Mouse (Mus musculus): ENCODE measurements at regions not wholly inside any gene's neighbourhood (a gene's known extent, or its start where the extent isn't known, plus 50 kb on each side); places are given as distances from the start of the nearest gene placed in this dataset.

GRCm38 (mm10) chr9:41766533-41766920 lies 357.6 kb downstream of the Sorl1 start:
- Histone ChIP-seq H3K4me2 (replicated peaks; ENCODE audit: low read depth, low read length) (no peak overlapping the region), H3K27me3 (ENCODE audit: control insufficient read depth, insufficient read depth, low read length) (no peaks in the 10 kb centered on the region), H3K4me1 (ENCODE audit: control insufficient read depth, insufficient read depth, low read length) (0 out of 2 replicates have a peak, but pooled peaks cover 7% of the 10 kb centered on the region), H3K9ac (replicated peaks; ENCODE audit: low read depth, low read length) (no peak overlapping the region), H3K27ac (ENCODE audit: low read length) (peak overlapping the region; percentile 74), H3K9me3 (ENCODE audit: control insufficient read depth, low read depth, low read length) (no peaks in the 10 kb centered on the region), H3K4me3 (ENCODE audit: low read depth, low read length) (no peak overlapping the region), H3K36me3 (ENCODE audit: control insufficient read depth, insufficient read depth, low read length) (no peaks in the 10 kb centered on the region)
- 6% methylated on average over 4 of the region's 4 CpGs for WGBS
- ATAC-seq (ENCODE audit: insufficient number of reproducible peaks, insufficient read depth, low FRiP score, low read depth): peak; percentile 82; the same call in 1 of the 2 replicates

GRCm38 (mm10) chr9:41765816-41766532 lies 358.1 kb downstream of the Sorl1 start:
- Histone ChIP-seq H3K4me2 (replicated peaks; ENCODE audit: low read depth, low read length) (no peak overlapping the region), H3K9me3 (ENCODE audit: control insufficient read depth, low read depth, low read length) (no peaks in the 10 kb centered on the region), H3K27ac (ENCODE audit: low read length) (peak overlapping the region; percentile 74; the same call in 1 of the 2 replicates), H3K4me1 (ENCODE audit: control insufficient read depth, insufficient read depth, low read length) (0 out of 2 replicates have a peak, but pooled peaks cover 7% of the 10 kb centered on the region), H3K36me3 (ENCODE audit: control insufficient read depth, insufficient read depth, low read length) (no peaks in the 10 kb centered on the region), H3K4me3 (ENCODE audit: low read depth, low read length) (no peak overlapping the region), H3K27me3 (ENCODE audit: control insufficient read depth, insufficient read depth, low read length) (no peaks in the 10 kb centered on the region), H3K9ac (replicated peaks; ENCODE audit: low read depth, low read length) (no peak overlapping the region)
- ATAC-seq (ENCODE audit: insufficient number of reproducible peaks, insufficient read depth, low FRiP score, low read depth): peak; percentile 37; the same call in 1 of the 2 replicates
- 57% methylated on average over 6 of the region's 6 CpGs for WGBS

DNA sequence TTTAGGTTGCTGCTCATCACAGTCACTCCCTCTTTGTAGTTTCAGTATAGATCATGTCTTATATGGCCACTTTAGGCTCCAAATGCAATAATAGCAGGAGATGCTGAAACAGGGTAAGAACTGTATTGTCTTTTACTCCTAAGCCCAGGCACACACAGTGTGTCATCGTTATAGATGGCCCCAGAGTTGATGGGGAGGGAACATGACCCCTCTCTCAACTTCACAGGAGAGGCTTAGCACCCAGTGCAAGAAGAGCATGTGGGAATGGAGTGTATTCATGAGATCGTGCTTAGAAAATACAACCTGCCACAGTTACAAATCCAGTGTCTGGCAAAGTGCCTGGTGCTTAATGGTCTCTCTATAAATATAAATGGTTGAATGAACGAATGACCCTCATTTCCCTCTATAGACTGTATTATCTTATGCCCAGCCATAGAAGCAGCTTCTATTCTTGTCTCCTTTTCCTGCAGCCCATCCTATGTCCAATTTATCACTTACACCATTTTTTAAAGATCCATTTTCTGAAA lies 363.0 kb downstream of the Sorl1 start:
- no peak overlapping the region for H3K4me3 ChIP-seq (ENCODE audit: low read depth, low read length)
- H3K9ac ChIP-seq (replicated peaks; ENCODE audit: low read depth, low read length): no peak overlapping the region
- no peaks in the 10 kb centered on the region for H3K36me3 ChIP-seq (ENCODE audit: control insufficient read depth, insufficient read depth, low read length)
- ATAC-seq (ENCODE audit: insufficient number of reproducible peaks, insufficient read depth, low FRiP score, low read depth): 0 out of 2 replicates have a peak, but pooled peaks have one; percentile 28
- H3K4me1 ChIP-seq (ENCODE audit: control insufficient read depth, insufficient read depth, low read length): 0 out of 2 replicates have a peak, but pooled peaks cover 1% of the 10 kb centered on the region
- no peak overlapping the region for H3K4me2 ChIP-seq (replicated peaks; ENCODE audit: low read depth, low read length)
- 30% methylated on average over 3 of the region's 3 CpGs for WGBS
- H3K27me3 ChIP-seq (ENCODE audit: control insufficient read depth, insufficient read depth, low read length): no peaks in the 10 kb centered on the region
- H3K9me3 ChIP-seq (ENCODE audit: control insufficient read depth, low read depth, low read length): no peaks in the 10 kb centered on the region
- peak overlapping the region; percentile 44; the same call in 1 of the 2 replicates for H3K27ac ChIP-seq (ENCODE audit: low read length)

GRCm38 (mm10) chr9:41754434-41755002 lies 369.6 kb downstream of the Sorl1 start:
- H3K9ac ChIP-seq (replicated peaks; ENCODE audit: low read depth, low read length): no peak overlapping the region
- no peaks in the 10 kb centered on the region for H3K27me3 ChIP-seq (ENCODE audit: control insufficient read depth, insufficient read depth, low read length)
- ATAC-seq (ENCODE audit: insufficient number of reproducible peaks, insufficient read depth, low FRiP score, low read depth): no peak
- no peaks in the 10 kb centered on the region for H3K9me3 ChIP-seq (ENCODE audit: control insufficient read depth, low read depth, low read length)
- no peaks in the 10 kb centered on the region for H3K36me3 ChIP-seq (ENCODE audit: control insufficient read depth, insufficient read depth, low read length)
- no peaks in the 10 kb centered on the region for H3K4me1 ChIP-seq (ENCODE audit: control insufficient read depth, insufficient read depth, low read length)
- 71% methylated on average over 6 of the region's 6 CpGs for WGBS
- H3K4me2 ChIP-seq (replicated peaks; ENCODE audit: low read depth, low read length): no peak overlapping the region
- H3K4me3 ChIP-seq (ENCODE audit: low read depth, low read length): no peak overlapping the region
- H3K27ac ChIP-seq (ENCODE audit: low read length): no peak overlapping the region

DNA sequence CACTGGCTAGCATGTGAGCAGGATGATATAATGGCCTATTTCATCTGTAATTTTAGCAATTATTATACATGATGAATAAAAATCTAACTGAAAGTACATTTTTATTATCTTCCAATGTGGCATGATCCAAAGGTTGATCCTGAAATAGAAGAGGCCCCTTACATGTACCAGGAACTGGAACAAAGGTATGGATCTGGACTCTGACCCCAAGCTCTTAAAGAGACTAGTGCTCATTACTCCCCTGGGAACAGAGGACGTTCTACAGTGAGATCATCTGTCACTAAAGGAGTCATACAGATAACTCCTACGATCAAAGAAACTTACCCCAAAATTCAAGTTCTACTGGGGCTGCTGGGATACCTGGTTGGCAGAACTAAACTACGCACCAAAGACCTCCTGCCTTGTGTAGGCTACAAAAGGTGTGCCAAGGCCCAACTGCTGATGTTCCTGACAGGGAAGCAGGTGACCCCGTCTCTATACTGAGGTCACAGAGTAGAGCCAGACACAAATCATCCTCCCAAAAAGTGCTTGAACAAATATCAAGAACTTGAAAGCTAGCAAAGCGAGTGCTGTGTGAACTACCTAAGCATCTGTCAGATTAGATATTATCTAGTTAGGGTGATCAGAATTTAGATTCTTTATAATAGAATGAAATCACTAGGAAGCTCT lies 378.0 kb downstream of the Sorl1 start:
- no peaks in the 10 kb centered on the region for H3K36me3 ChIP-seq (ENCODE audit: control insufficient read depth, insufficient read depth, low read length)
- no peak for ATAC-seq (ENCODE audit: insufficient number of reproducible peaks, insufficient read depth, low FRiP score, low read depth)
- no peaks in the 10 kb centered on the region for H3K9me3 ChIP-seq (ENCODE audit: control insufficient read depth, low read depth, low read length)
- no peak overlapping the region for H3K4me2 ChIP-seq (replicated peaks; ENCODE audit: low read depth, low read length)
- no peak overlapping the region for H3K4me3 ChIP-seq (ENCODE audit: low read depth, low read length)
- 0 out of 2 replicates have a peak, but pooled peaks cover 2% of the 10 kb centered on the region for H3K4me1 ChIP-seq (ENCODE audit: control insufficient read depth, insufficient read depth, low read length)
- no peak overlapping the region for H3K27ac ChIP-seq (ENCODE audit: low read length)
- H3K9ac ChIP-seq (replicated peaks; ENCODE audit: low read depth, low read length): no peak overlapping the region
- H3K27me3 ChIP-seq (ENCODE audit: control insufficient read depth, insufficient read depth, low read length): no peaks in the 10 kb centered on the region
- 78% methylated on average over 5 of the region's 5 CpGs for WGBS

DNA sequence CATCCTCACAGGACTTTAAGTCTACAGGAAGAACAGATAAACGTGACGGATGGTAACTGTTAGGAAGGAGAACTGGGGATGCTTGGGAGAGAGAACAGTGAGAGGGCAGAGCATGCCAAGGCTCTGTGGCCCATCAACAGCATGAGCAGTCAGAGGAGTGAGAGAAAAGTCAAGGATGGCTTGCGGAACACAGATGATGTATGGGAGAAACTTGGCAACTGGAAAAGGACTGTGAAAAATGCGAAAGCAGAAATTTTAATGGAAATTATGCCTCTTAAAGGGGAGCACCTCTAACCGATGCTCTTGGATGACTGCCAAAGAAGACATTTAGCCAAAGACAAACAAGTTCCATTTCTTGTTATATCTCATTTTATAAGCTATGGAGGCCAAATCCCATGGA lies 382.6 kb downstream of the Sorl1 start:
- 27% methylated on average over 5 of the region's 5 CpGs for WGBS
- H3K36me3 ChIP-seq (ENCODE audit: control insufficient read depth, insufficient read depth, low read length): no peaks in the 10 kb centered on the region
- no peak overlapping the region for H3K4me3 ChIP-seq (ENCODE audit: low read depth, low read length)
- ATAC-seq (ENCODE audit: insufficient number of reproducible peaks, insufficient read depth, low FRiP score, low read depth): peak; percentile 46; the same call in 1 of the 2 replicates
- H3K9me3 ChIP-seq (ENCODE audit: control insufficient read depth, low read depth, low read length): no peaks in the 10 kb centered on the region
- H3K9ac ChIP-seq (replicated peaks; ENCODE audit: low read depth, low read length): no peak overlapping the region
- H3K27ac ChIP-seq (ENCODE audit: low read length): peak overlapping the region; percentile 22; the same call in 1 of the 2 replicates
- no peaks in the 10 kb centered on the region for H3K27me3 ChIP-seq (ENCODE audit: control insufficient read depth, insufficient read depth, low read length)
- H3K4me2 ChIP-seq (replicated peaks; ENCODE audit: low read depth, low read length): no peak overlapping the region
- H3K4me1 ChIP-seq (ENCODE audit: control insufficient read depth, insufficient read depth, low read length): peaks cover 10% of the 10 kb centered on the region; the same call in 1 of the 2 replicates

- no peaks in the 10 kb centered on the region for H3K36me3 ChIP-seq (ENCODE audit: control insufficient read depth, insufficient read depth, low read length)
- ATAC-seq (ENCODE audit: insufficient number of reproducible peaks, insufficient read depth, low FRiP score, low read depth): no peak
Observed at GRCm38 (mm10) chr9:41740536-41740935, 383.6 kb downstream of the Sorl1 start.

GRCm38 (mm10) chr9:41737671-41738070 lies 386.4 kb downstream of the Sorl1 start:
- WGBS: 78% methylated on average over 6 of the region's 6 CpGs
- no peak overlapping the region for H3K27ac ChIP-seq (ENCODE audit: low read length)
- ATAC-seq (ENCODE audit: insufficient number of reproducible peaks, insufficient read depth, low FRiP score, low read depth): no peak

More at GRCm38 (mm10) chr9:41740536-41740935, 383.6 kb downstream of the Sorl1 start:
- Histone ChIP-seq H3K4me2 (replicated peaks; ENCODE audit: low read depth, low read length) (no peak overlapping the region), H3K27me3 (ENCODE audit: control insufficient read depth, insufficient read depth, low read length) (no peaks in the 10 kb centered on the region), H3K9me3 (ENCODE audit: control insufficient read depth, low read depth, low read length) (no peaks in the 10 kb centered on the region), H3K27ac (ENCODE audit: low read length) (no peak overlapping the region), H3K4me3 (ENCODE audit: low read depth, low read length) (no peak overlapping the region), H3K9ac (replicated peaks; ENCODE audit: low read depth, low read length) (no peak overlapping the region), H3K4me1 (ENCODE audit: control insufficient read depth, insufficient read depth, low read length) (peaks cover 10% of the 10 kb centered on the region; the same call in 1 of the 2 replicates)
- WGBS: 91% methylated on average over 8 of the region's 8 CpGs

More at GRCm38 (mm10) chr9:41737671-41738070, 386.4 kb downstream of the Sorl1 start:
- no peak overlapping the region for H3K4me3 ChIP-seq (ENCODE audit: low read depth, low read length)
- no peaks in the 10 kb centered on the region for H3K27me3 ChIP-seq (ENCODE audit: control insufficient read depth, insufficient read depth, low read length)
- H3K4me2 ChIP-seq (replicated peaks; ENCODE audit: low read depth, low read length): no peak overlapping the region
- H3K9ac ChIP-seq (replicated peaks; ENCODE audit: low read depth, low read length): no peak overlapping the region
- H3K36me3 ChIP-seq (ENCODE audit: control insufficient read depth, insufficient read depth, low read length): no peaks in the 10 kb centered on the region
- peaks cover 17% of the 10 kb centered on the region for H3K4me1 ChIP-seq (ENCODE audit: control insufficient read depth, insufficient read depth, low read length)
- H3K9me3 ChIP-seq (ENCODE audit: control insufficient read depth, low read depth, low read length): no peaks in the 10 kb centered on the region
